Mouse (Mus musculus): ENCODE data around the gene Meox1.

DNA sequence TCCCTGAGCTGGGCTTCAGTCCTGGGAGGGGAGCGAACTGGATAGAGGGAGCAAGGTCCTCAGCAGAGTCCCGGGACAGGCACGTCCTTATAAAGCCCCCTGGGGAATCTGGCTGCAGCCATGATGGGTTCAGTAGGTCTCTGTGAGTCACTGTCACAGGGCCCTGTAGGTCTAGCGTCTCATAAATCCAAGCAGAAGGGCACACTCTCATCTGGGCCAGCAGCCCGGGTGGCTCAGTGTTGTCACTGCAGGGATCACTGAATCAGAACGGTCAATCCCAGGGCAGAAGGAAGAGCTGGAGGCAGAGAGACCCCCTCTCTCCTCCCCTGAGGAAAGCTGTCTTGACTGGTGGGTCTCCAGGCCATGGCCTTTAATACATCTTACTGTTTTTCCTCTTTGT, 14.6 kb upstream of the Meox1 start:
- TF ChIP-seq CTCF (IDR thresholded peaks at IDR 0.05; ENCODE audit: borderline replicate concordance, insufficient read depth, low read depth, low read length), result no peak
- no peak for TF ChIP-seq POLR2A (IDR thresholded peaks at IDR 0.05; ENCODE audit: borderline replicate concordance, insufficient read depth, low read length)
